Mouse (Mus musculus) lung, embryonic 16.5 days (tissue): ENCODE data around the gene Olfr27. TPM values are rescaled to one million over a fixed set of nuclear protein-coding genes. Genes with fewer than 3 reads are reported as not detected.

Source experiments
- ATAC-seq: fragments of 200-750 bp; cut with Nextera tagmentation; 2 replicates; pipeline ENCODE4 v1.8.0; 2017; ENCODE audit warnings: low read depth, mild to moderate bottlenecking, moderate library complexity
- H3K27ac ChIP-seq: fragments of 300-500 bp; sonication (generic); 2 replicates; pipeline ENCODE4 v1.5.1; 2014; ENCODE audit warnings: mild to moderate bottlenecking, control low read depth, low read length
- H3K27me3 ChIP-seq: fragments of 300-500 bp; sonication (generic); 2 replicates; pipeline ENCODE4 v1.6.1; 2014; ENCODE audit warnings: low read depth, low read length, mixed read lengths; ENCODE audit not compliant: control insufficient read depth, insufficient read depth
- H3K36me3 ChIP-seq: fragments of 300-500 bp; sonication (generic); 2 replicates; pipeline ENCODE4 v1.6.1; 2014; ENCODE audit warnings: low read length; ENCODE audit not compliant: control insufficient read depth, insufficient read depth
- H3K4me1 ChIP-seq: fragments of 300-500 bp; sonication (generic); replicated peaks from 2 replicates; pipeline ENCODE4 v1.6.1; 2014; ENCODE audit warnings: low read length, mixed read lengths; ENCODE audit not compliant: control insufficient read depth, insufficient read depth
- H3K4me2 ChIP-seq: fragments of 300-500 bp; sonication (generic); 2 replicates; pipeline ENCODE4 v1.6.1; 2014; ENCODE audit warnings: low read depth, low read length, control low read depth
- H3K4me3 ChIP-seq: fragments of 300-500 bp; sonication (generic); 2 replicates; pipeline ENCODE4 v1.5.1; 2014; ENCODE audit warnings: mild to moderate bottlenecking, low read length, control low read depth
- H3K9ac ChIP-seq: fragments of 300-500 bp; sonication (generic); 2 replicates; pipeline ENCODE4 v1.6.1; 2014; ENCODE audit warnings: low read length, control low read depth
- H3K9me3 ChIP-seq: fragments of 300-500 bp; sonication (generic); 2 replicates; pipeline ENCODE4 v1.6.1; 2016; ENCODE audit warnings: low read length; ENCODE audit not compliant: control insufficient read depth
- WGBS: fragments of 180-500 bp; shearing (Covaris S2); extraction: QIAGEN DNeasy Blood & Tissue Kit; methylation state at CpG from one replicate; pipeline ENCODE4 v1.1.7; 2014; 5-methylcytosine and 5-hydroxymethylcytosine counted together
- polyA plus RNA-seq: library from polyadenylated mRNA; unstranded; fragments of >200 nt; fragmentation: Nextera tagmentation; extraction: Ambion mirVana; gene quantifications from 2 replicates; pipeline ENCODE4 v1.2.1, GENCODE M21; 2015

The Olfr27 gene
- not detected in 2 replicates for polyA plus RNA-seq

GRCm38 (mm10) chr9:39127831-39128230, at the start of gene Olfr27:
Gene Olfr27 (plus strand): TSS chr9:39128131.
- no peaks in the 10 kb centered on the region for H3K27me3 ChIP-seq
- no peaks in the 10 kb centered on the region for H3K36me3 ChIP-seq
- no peak within 1 kb of the TSS for H3K4me3 ChIP-seq
- H3K4me1 ChIP-seq: no peaks in the 10 kb centered on the region
- ATAC-seq: no peak
- H3K27ac ChIP-seq: no peak within 1 kb of the TSS
- no peak within 1 kb of the TSS for H3K9ac ChIP-seq
- no peaks in the 10 kb centered on the region for H3K9me3 ChIP-seq
- no peak within 1 kb of the TSS for H3K4me2 ChIP-seq

- 88% methylated on average over 2 of the region's 2 CpGs for WGBS
- no peak for ATAC-seq
Observed at GRCm38 (mm10) chr9:39078787-39079186, 49.1 kb upstream of the Olfr27 start, which contains the start of gene Olfr938. Gene Olfr938 (minus strand): TSS chr9:39078887.

GRCm38 (mm10) chr9:39127326-39127725, 605 bp upstream of the Olfr27 start:
- WGBS: 86% methylated on average over 1 of the region's 1 CpGs
- Histone ChIP-seq H3K4me2 (no peak overlapping the region), H3K27me3 (no peaks in the 10 kb centered on the region), H3K9me3 (no peaks in the 10 kb centered on the region), H3K27ac (no peak overlapping the region), H3K9ac (no peak overlapping the region), H3K4me3 (no peak overlapping the region), H3K4me1 (no peaks in the 10 kb centered on the region), H3K36me3 (no peaks in the 10 kb centered on the region)
- no peak for ATAC-seq

More at GRCm38 (mm10) chr9:39078787-39079186, 49.1 kb upstream of the Olfr27 start, which contains the start of gene Olfr938:
- H3K4me2 ChIP-seq: no peak within 1 kb of the TSS
- H3K4me1 ChIP-seq: no peaks in the 10 kb centered on the region
- H3K9ac ChIP-seq: no peak within 1 kb of the TSS
- no peak within 1 kb of the TSS for H3K4me3 ChIP-seq
- no peaks in the 10 kb centered on the region for H3K36me3 ChIP-seq
- no peak within 1 kb of the TSS for H3K27ac ChIP-seq
- peaks cover 2% of the 10 kb centered on the region for H3K9me3 ChIP-seq
- H3K27me3 ChIP-seq: no peaks in the 10 kb centered on the region

- Histone ChIP-seq H3K4me1 (no peaks in the 10 kb centered on the region), H3K9ac (no peak overlapping the region), H3K36me3 (no peaks in the 10 kb centered on the region), H3K27me3 (no peaks in the 10 kb centered on the region), H3K27ac (no peak overlapping the region), H3K9me3 (no peaks in the 10 kb centered on the region), H3K4me3 (no peak overlapping the region), H3K4me2 (no peak overlapping the region)
- no peak for ATAC-seq
- 30% methylated on average over 1 of the region's 1 CpGs for WGBS
Observed at GRCm38 (mm10) chr9:39152401-39152800, 24.5 kb downstream of the Olfr27 start.

GRCm38 (mm10) chr9:39166004-39166403, 38.1 kb downstream of the Olfr27 start, which contains the start of gene Olfr943:
Gene Olfr943 (plus strand): TSS chr9:39166304.
- H3K4me3 ChIP-seq: no peak within 1 kb of the TSS
- H3K9me3 ChIP-seq: peaks cover 2% of the 10 kb centered on the region; the same call in 1 of the 2 replicates
- 87% methylated on average over 5 of the region's 5 CpGs for WGBS
- H3K27me3 ChIP-seq: no peaks in the 10 kb centered on the region
- no peaks in the 10 kb centered on the region for H3K36me3 ChIP-seq
- no peak within 1 kb of the TSS for H3K4me2 ChIP-seq
- ATAC-seq: no peak
- H3K9ac ChIP-seq: no peak within 1 kb of the TSS
- no peaks in the 10 kb centered on the region for H3K4me1 ChIP-seq
- no peak within 1 kb of the TSS for H3K27ac ChIP-seq

Other genes with a start within 250 kb of the Olfr27 start
- gene Olfr930, start 198.3 kb upstream of the Olfr27 start, polyA plus RNA-seq: not detected in 2 replicates
- gene Olfr933, start 155.8 kb upstream of the Olfr27 start, polyA plus RNA-seq: not detected in 2 replicates
- gene Olfr934, start 139.8 kb upstream of the Olfr27 start, polyA plus RNA-seq: not detected in 2 replicates
- gene Olfr935, start 128.4 kb upstream of the Olfr27 start, polyA plus RNA-seq: not detected in 2 replicates
- not detected in 2 replicates for gene Olfr146, start 104.8 kb upstream of the Olfr27 start, polyA plus RNA-seq
- gene Olfr937, start 63.2 kb upstream of the Olfr27 start, polyA plus RNA-seq: not detected in 2 replicates
- gene Olfr938, start 49.2 kb upstream of the Olfr27 start, polyA plus RNA-seq: not detected in 2 replicates
- gene Olfr943, start 38.2 kb downstream of the Olfr27 start, polyA plus RNA-seq: not detected in 2 replicates
- not detected in 2 replicates for gene Olfr944, start 73.8 kb downstream of the Olfr27 start, polyA plus RNA-seq
- gene Olfr1537, start 121.9 kb downstream of the Olfr27 start, polyA plus RNA-seq: not detected in 2 replicates
- not detected in 2 replicates for gene Olfr945, start 148.7 kb downstream of the Olfr27 start, polyA plus RNA-seq
- gene Olfr948, start 197.9 kb downstream of the Olfr27 start, polyA plus RNA-seq: not detected in 2 replicates